Mouse (Mus musculus) right cerebral cortex, adult 18-20 months (tissue): ENCODE results near the gene Cmtm5.
"Not testable (repeated sequence)": the region's sequence is repeated elsewhere in the genome, so short reads cannot be mapped to it uniquely, and the experiment has no call there.

Experiments used
- DNase-seq: peaks from one replicate; pipeline ENCODE4 v3.0.0; 2022; ENCODE audit warnings: mixed read lengths

Cmtm5 gene

DNA sequence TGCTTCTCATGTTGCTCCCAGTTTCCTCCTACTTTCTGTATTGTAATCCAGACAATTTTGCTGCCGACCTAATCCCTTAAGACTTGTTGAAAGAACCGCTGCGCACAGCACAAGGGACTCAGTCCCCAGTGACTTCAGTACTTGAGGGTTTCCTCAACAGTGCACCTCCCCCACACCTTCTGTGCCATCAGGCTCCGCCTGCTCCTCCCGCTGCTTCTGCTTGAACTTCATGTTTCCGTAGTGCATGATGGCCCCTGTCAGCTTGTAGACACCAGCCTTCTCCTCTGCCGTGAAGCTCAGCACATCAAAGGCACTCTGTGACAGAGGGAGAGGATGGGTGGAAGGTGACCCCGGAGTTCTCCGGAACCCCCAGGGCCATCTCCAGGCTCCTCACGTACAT is 24.7 kb downstream of the Cmtm5 start:
- peak; percentile 28 for DNase-seq

DNA sequence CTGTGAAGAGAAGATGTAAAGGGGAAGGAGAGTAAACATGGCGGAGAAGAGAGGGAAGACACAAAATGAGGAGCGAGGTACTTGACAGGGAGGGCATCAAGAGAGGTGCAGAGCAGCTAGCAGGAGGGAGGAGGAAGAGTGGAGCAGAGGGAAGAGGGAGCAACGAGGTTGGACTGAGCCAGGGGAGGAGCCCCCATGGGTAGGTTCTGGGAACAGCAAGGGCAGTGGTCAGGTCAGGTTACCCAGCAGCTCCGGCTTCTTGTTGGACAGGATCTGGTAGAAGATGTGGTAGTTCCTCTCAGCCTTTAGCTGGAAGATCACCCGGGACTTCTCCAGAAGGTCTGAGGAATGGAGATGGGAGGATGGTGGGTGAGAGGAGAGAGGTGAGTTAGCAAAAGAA is 25.4 kb downstream of the Cmtm5 start:
- no peak for DNase-seq

DNA sequence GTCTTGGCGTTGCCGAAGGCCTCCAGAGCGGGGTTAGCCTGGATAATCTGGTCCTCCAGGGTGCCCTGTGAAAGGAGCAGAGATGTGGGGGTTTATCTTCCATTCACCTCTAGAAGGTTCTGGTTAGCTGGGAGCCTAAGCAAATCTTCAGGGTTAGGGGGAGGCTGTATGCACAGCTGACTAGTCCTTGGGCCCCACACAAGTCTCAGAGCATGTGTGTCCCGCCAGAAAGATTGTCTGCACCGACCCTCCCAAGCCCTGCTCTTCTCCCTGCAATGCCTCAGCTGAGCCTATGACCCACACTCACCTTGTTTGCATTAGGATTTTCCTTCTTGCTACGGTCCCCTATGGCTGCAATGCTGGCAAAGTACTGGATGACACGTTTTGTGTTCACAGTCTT is 26.7 kb downstream of the Cmtm5 start:
- DNase-seq: no peak

DNA sequence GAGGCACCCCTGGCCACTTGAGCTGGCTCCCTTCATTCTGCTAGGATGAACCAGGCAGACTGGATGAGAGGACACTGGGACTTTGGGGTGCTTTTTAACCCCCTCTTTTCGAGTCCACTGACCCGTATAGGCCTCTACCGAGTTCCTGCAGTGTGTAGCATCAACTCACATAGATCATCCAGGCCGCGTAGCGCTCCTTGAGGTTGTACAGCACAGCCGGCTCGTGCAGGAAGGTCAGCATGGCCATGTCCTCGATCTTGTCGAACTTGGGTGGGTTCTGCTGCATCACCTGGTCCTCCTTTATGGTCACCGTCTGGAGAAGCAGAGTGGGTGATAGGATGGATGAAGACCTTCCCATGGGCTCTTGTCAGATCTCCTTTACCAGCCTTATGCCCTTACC is 27.7 kb downstream of the Cmtm5 start:
- no peak for DNase-seq

GRCm38 (mm10) chr14:54965044-54965443 is 29.0 kb downstream of the Cmtm5 start:
- DNase-seq: no peak

DNA sequence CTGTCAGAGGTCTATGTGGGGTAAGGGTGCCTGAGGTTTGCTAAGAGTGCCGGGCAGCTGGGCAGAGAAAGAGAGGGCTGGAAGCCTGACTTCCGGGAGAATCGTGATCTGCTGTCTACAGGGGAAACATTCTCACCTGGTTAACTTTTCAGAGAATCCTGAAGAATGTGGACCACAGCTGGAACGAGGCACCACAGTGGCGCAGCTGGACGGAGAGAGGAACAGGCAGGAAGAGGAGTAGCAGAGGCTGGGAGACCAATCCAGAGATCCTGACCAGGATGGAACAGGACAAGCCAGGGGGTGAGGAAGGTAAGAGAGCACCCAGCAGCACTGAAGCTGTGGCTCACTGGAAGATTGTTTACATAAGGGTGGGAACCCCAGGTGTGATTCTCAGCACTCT is 29.6 kb downstream of the Cmtm5 start:
- DNase-seq: no peak

DNA sequence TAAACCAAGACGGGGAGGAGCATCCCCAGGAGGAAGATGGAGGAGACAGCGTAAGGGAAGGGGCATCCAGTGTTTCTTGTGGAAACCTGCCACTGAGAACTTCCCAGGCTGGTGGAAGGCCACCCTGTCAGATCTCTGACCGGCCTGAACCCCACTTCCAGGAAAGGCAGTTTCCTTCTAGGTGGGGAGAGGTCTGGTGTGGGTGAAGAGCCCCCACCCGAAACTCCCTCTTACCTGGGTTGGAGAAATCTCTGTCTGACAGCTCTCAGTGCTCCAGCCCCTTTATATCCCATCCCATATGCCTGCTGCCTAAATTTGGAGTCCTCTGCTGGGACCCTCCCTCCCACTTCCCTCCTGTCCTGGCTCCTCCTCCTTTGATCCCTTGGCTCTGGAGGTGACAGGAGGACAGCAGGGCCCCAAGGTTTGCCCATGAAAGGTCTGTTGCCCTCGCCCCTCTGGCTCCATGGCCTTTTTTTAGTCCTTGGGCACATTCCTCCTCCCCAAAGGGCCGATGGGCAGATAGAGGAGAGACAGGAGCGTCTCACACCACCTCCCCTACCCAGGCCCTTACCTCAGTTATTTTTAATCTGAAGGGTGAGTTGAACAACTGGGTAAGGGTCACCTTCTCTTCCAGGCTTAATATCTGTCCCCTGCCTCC is 30.4 kb downstream of the Cmtm5 start, which contains the start of gene Myh6:
Gene Myh6 (minus strand): TSS at position 608 of the 658 bp plus-strand sequence.
- DNase-seq: no peak

GRCm38 (mm10) chr14:54967874-54968273 is 31.8 kb downstream of the Cmtm5 start:
- DNase-seq: no peak

GRCm38 (mm10) chr14:54968344-54968743 is 32.3 kb downstream of the Cmtm5 start:
- no peak for DNase-seq

DNA sequence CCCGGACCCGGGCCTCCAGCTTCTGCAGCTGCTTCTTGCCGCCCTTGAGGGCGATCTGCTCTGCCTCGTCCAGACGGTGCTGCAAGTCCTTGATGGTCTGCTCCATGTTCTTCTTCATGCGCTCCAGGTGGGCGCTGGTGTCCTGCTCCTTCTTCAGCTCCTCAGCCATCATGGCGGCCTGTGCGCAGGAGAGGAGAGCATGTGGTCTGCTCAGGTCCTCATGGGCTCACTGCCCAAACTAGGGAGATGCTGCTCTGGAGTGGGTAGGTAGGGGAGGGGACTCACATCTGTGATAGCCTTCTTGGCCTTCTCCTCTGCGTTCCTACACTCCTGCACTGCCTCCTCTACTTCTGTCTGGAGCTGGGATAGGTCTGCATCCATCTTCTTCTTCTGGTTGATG is 36.7 kb downstream of the Cmtm5 start:
- DNase-seq: not testable (repeated sequence)

DNA sequence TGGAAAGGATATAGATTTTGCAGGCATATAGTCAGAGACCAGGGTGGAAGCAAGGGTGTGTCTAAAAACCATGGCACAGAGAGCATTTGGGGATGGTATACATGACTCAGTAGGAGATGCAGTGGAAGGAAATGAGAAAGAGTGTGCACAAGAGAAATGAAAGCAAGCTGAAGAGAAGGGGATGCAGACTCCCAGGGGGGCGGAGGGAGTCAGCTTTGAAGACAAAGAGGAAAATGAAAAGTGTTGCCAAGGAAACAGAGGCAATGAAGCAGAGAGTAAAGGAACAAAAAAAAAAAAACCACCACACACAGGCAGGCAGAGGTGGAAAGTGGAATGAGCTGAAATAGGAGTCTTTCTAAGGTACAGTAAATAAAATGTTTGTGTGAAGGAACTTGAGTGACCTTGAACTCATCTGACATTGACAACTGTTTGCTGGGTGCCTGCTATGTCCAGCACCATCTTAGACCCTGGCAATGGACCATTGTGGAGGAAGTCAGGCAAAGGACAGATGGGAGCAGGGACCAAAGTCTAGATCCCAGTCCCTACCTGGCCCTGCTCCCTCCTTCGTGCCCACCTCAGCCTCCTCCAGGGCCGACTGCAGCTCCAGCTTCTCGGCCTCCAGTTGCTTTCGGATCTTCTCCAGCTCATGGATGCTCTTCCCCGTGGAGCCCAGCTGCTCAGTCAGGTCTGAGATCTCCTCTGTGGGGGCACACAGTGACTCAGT is 38.2 kb downstream of the Cmtm5 start:
- peak; percentile 37 for DNase-seq

- no peak for DNase-seq
Observed at GRCm38 (mm10) chr14:54976633-54977032, 40.6 kb downstream of the Cmtm5 start, which contains the start of gene Gm17428. TSS of gene Gm17428 (plus strand) at chr14:54976933.

DNA sequence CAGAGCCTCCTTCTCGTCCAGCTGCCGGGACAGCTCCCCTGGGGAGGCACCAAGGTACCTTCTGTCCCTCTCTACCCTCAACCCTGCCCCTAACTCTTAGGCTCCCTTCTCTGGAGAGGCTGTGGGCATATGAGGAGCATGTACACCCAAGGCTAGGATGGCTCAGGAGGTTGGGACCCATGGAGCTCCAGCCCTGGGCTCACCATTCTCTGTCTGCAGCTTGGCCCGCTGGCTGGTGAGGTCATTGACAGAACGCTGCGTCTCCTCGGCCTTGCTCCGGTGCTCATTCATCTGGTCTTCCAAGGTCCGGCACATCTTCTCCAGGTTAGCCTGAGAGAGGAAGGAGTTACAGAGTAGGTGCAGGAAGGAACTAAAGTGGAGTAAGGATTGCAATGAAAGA is 42.6 kb downstream of the Cmtm5 start:
- no peak for DNase-seq

DNA sequence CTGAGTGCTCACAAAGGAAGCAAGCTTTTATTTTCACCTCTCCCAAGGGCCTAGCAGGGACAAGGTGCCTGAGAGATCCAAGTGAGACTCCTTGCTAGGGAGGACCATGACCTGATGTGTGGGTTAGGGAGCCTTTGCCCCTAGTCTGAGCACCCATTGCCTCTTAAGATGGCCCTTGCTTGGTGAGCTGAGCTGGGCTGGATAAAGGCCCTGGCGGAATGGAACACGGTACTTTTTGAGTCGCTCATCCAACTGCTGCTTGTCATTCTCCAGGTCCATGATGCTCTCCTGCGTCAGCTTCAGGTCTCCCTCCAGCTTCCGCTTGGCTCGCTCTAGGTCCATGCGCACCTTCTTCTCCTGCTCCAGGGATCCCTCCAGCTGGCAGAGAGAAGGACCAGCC is 45.9 kb downstream of the Cmtm5 start:
- no peak for DNase-seq

DNA sequence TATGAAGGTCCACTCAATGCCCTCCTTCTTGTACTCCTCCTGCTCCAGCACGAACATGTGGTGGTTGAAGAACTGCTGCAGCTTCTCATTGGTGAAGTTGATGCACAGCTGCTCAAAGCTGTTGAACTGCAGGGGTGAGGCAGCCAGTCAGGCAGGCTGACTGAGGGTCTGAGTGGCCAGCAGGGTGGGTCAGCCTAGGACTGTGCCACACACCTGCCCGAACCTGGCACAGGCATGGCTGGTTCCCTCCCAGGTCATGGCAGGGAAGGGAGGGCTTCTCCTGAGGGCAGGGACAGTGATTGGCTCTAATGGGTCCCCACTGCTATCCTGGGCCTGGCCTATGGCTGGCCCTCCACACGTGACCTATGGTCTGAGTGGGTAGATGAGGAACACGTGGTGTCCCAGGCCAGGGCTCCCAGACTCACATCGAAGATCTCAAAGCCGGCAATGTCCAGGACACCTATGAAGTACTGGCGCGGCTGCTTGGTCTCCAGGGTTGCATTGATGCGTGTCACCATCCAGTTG is 52.4 kb downstream of the Cmtm5 start:
- not testable (repeated sequence) for DNase-seq
